Mouse (Mus musculus): ENCODE results near the gene Prmt3.
A peak's percentile ranks its signal among the peaks of the same experiment; 100 is the strongest.

Prmt3 gene

GRCm38 (mm10) chr7:49778114-49778901, at the start of gene Prmt3:
TSS of gene Prmt3 (plus strand) at chr7:49778346.
- peak; percentile 93 for DNase-seq (ENCODE audit: low spot score)

GRCm38 (mm10) chr7:49734342-49734741, 43.8 kb upstream of the Prmt3 start:
- peak; percentile 38 for DNase-seq (ENCODE audit: low spot score)

GRCm38 (mm10) chr7:49739448-49739847, 38.7 kb upstream of the Prmt3 start:
- no peak for DNase-seq (ENCODE audit: low spot score)

- DNase-seq (ENCODE audit: low spot score) = no peak
These were observed 36.7 kb upstream of the Prmt3 start for GRCm38 (mm10) chr7:49741474-49741873.

- no peak for DNase-seq (ENCODE audit: low spot score)
These were observed 36.2 kb upstream of the Prmt3 start for GRCm38 (mm10) chr7:49741923-49742322.

- no peak for DNase-seq (ENCODE audit: low spot score)
These were observed 27.0 kb upstream of the Prmt3 start for GRCm38 (mm10) chr7:49751148-49751547.

GRCm38 (mm10) chr7:49752730-49753506, 25.2 kb upstream of the Prmt3 start:
- DNase-seq (ENCODE audit: low spot score) = peak; percentile 56

- DNase-seq (ENCODE audit: low spot score) = no peak
These were observed 23.4 kb upstream of the Prmt3 start for GRCm38 (mm10) chr7:49754767-49755166.

- DNase-seq (ENCODE audit: low spot score) = no peak
These were observed 19.1 kb upstream of the Prmt3 start, which contains the start of gene Htatip2 for GRCm38 (mm10) chr7:49758934-49759571. TSS of gene Htatip2 (plus strand) at chr7:49759115.

- DNase-seq (ENCODE audit: low spot score) = no peak
These were observed 15.5 kb upstream of the Prmt3 start for GRCm38 (mm10) chr7:49762605-49763004.

- no peak for DNase-seq (ENCODE audit: low spot score)
These were observed 14.0 kb upstream of the Prmt3 start for GRCm38 (mm10) chr7:49764011-49764716.

- no peak for DNase-seq (ENCODE audit: low spot score)
These were observed 12.0 kb upstream of the Prmt3 start for GRCm38 (mm10) chr7:49766166-49766565.

- DNase-seq (ENCODE audit: low spot score) = no peak
These were observed 9.6 kb upstream of the Prmt3 start for GRCm38 (mm10) chr7:49768509-49768908.

- no peak for DNase-seq (ENCODE audit: low spot score)
These were observed 3.8 kb upstream of the Prmt3 start for GRCm38 (mm10) chr7:49774396-49774795.

GRCm38 (mm10) chr7:49777585-49777984, 561 bp upstream of the Prmt3 start:
- DNase-seq (ENCODE audit: low spot score) = no peak

- DNase-seq (ENCODE audit: low spot score) = no peak
These were observed 914 bp downstream of the Prmt3 start for GRCm38 (mm10) chr7:49778904-49779615.

- no peak for DNase-seq (ENCODE audit: low spot score)
These were observed 4.9 kb downstream of the Prmt3 start for GRCm38 (mm10) chr7:49783017-49783416.

- no peak for DNase-seq (ENCODE audit: low spot score)
These were observed 7.0 kb downstream of the Prmt3 start for GRCm38 (mm10) chr7:49785141-49785540.

- DNase-seq (ENCODE audit: low spot score) = no peak
These were observed 8.7 kb downstream of the Prmt3 start for GRCm38 (mm10) chr7:49786618-49787382.

- no peak for DNase-seq (ENCODE audit: low spot score)
These were observed 9.2 kb downstream of the Prmt3 start for GRCm38 (mm10) chr7:49787383-49787645.

- DNase-seq (ENCODE audit: low spot score) = no peak
These were observed 16.2 kb downstream of the Prmt3 start for GRCm38 (mm10) chr7:49794304-49794703.

Data from yolk sac, embryonic 10.5 days (tissue).